Mouse (Mus musculus) T-cell, adult 2 months (primary cell): ENCODE data around the gene Trpm7.

Experiments used
- DNase-seq: peaks from one replicate; pipeline ENCODE4 v3.0.0; 2022; ENCODE audit warnings: low spot score

Gene Trpm7

DNA sequence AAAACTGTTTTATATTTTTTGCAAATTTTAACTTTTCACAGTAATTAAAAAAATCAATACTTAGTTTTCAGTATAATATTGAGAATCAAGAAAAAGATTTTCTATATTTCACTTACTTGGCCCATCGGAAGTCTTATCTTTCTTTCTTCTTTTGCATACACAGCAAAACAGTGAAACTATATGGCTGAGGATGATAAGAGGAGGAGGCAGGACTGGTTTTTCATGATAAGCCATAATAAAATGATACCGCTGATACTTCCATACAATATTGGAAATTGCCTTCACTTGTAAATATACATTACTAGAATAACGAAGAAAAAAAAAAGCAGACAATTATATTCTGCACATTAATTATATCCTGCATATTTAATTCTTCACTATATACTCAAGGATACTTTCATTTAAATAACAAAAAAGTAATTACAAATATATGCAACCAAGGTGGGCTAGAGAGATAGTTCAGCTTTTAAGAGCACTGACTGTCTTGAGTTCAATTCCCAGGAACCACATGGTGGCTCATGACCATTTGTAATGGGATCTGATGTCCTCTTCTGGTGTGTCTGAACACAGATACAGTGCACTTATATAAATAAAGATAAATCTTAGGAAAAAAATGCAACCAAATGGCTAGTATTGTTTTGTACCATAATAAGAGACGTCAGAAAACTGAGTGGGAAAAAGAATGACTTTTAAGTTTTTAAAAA, 59.2 kb downstream of the Trpm7 start:
- no peak for DNase-seq

DNA sequence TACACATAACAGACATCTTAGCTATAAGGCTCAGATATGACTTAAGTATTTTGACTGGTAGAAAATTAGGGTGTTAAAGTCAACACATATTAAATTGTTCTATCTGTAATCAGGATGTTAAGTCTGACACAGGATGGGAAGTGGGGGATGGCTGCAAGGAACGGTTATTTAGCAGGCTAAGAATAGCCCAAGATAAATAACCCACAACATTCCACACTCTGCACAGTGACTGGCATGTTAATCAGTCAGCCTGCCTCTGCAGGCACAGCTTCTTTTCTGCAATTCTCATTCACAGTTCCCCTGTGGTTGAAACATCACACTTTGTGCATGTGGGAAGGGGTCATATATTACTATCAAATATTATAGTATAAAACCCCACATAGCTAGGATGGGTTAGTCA, 60.2 kb downstream of the Trpm7 start:
- DNase-seq = no peak

DNA sequence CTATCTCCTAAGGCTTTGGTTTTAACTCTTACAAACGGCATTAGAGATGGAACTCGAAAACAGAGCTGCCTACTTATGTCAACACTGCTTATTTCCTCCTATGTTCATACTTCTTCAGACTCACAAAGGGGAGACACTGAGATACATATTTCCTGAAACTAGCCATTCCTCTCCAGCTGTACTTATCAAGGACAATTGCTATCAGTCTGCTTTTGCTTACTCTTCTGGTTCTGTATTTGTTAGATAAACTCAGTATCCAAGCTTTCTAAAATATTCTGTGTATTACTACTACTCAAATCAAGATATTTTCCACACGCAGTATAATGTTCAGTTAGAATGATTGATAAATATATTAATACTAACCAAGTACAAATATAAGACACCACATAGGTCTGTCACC, 74.0 kb downstream of the Trpm7 start:
- DNase-seq = no peak

DNA sequence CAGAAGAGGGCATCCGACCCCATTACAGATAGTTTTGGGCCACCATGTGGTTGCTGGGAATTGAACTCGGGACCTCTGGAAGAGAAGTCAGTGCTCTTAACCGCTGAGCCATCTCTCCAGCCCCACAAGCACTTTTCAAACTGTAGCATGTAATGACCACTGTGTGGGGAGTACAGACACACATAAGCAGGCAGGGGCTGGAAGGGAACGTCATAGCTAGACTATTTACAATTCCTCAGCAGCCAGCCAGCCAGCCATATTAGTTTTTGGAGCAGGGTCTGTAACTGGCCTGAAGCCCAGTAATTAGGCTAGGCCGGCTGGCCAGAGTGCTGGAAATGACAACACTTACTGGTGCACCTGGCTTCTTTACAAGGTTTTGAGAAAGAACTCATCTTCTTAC, 77.6 kb downstream of the Trpm7 start:
- DNase-seq = no peak

DNA sequence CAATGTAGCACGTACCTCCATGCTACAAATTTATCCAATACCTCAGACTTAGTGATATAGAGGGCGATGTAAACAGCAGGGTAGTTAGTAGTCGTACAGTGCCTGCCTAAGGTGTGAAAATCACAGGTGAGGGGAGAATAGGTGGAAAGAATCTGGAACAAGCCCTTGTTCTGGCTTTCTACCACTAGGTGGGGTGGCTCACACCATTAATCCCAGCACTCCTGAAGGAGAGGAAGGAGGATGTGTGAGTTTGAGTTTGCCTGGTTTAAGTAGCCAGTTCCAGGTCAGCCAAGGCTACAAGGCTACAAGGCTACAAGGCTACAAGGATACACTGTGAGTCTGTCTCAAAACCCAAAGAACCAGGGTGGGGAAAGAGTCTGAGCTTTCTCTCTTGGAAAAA, 80.3 kb downstream of the Trpm7 start:
- DNase-seq = no peak

DNA sequence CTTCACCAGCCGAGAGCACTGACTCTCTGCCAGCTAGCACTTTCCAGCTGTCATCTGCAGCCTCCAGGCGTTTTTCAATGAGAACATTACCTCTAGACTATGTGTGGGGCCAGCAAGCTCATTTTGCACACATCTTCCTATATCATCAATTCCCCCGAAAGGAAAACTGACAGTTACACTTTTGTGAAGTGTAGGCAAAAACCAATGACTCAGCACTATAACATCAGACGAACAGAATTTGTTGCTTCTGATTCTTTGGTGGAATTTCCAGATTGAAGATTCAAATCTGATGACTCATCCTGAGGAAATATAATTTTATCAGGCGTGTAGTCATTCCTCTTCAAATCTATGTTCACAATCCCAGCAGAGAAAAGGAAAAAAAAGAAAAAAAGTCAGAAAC, 83.4 kb downstream of the Trpm7 start:
- DNase-seq = no peak

DNA sequence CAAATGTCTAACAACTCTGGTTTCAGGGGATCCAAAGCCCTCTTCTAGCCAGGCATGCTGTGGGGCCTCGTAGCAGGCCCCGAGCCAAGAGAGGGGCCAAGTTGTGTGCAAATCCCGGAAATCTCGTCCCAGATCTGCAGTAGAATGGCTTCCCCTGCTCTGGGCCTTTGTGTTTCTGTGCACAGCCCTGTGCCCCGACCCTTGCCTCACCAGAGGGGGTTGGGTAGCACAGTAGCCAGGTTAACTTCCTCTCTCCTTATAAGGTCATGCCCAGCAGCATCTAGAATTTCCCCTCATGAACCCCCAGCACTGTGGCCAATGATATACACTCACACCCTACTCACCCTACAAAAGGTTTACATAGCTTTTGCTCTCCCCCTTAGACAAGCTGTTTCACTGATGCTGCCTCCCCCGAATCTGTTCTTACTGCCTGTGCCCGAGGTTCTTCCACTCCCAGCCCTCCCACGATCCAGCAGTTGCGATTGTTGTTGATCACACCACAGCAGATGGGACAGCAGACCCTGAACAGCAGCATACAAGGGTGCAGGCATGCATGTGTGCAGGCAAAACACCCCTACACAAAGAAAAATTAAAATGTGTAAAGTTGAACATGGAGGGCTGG, 88.2 kb downstream of the Trpm7 start:
- DNase-seq = no peak

DNA sequence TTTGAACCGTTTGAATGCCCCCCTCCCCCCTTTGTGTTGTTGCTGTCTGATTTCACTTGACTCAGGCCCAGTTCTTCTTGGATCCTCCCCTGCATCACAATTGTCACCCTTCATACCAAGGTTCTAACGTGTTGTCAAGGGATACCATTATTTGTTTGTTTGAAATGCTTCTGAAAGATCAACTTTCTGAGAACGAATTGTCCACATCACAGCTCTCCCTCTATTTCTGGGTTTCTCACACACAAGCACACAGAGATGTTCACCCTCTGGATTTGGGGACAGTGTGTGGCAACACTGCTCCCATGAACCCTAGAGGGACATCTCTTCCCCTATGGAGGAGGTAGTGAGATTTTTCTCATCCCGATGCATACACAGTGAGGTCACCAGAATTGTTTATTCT, 92.7 kb downstream of the Trpm7 start, which contains the start of gene Usp50:
Gene Usp50 (minus strand): TSS at position 101 of the 400 bp plus-strand sequence.
- no peak for DNase-seq

DNA sequence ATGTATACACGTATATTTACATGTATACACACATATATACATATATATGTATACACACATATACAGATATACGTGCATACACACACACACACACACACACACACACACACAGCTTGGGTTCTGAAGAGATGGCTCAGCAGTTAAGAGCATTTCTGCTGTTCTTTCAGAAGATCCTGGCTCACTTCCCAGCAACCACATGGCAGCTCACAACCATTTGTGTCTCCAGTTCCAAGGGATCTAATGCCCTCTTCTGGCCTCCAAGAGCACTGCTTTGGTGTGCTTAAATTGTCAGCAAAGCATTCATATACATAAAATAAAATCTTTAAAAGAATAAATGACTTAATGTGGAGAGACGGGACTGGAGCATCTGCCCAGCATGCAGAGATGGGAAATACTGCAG, 93.6 kb downstream of the Trpm7 start:
- no peak for DNase-seq

DNA sequence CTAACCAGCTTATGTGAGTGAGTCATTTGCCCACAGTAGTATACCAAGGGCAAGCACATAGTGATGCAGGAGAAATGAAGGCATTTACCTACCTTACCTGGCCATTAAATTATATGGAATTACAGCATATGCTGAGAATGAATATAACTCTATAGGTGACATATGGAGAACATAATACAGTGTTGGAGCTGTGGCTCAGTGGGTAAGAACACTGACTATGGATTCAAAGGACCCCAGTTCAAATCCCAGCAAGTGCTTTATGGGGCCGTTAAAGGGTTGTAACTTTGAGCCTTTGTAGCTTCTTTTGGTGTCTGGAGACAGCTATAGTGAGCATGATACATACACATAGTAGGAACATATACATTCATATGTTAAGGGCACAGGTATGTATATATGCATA, 94.6 kb downstream of the Trpm7 start:
- no peak for DNase-seq

DNA sequence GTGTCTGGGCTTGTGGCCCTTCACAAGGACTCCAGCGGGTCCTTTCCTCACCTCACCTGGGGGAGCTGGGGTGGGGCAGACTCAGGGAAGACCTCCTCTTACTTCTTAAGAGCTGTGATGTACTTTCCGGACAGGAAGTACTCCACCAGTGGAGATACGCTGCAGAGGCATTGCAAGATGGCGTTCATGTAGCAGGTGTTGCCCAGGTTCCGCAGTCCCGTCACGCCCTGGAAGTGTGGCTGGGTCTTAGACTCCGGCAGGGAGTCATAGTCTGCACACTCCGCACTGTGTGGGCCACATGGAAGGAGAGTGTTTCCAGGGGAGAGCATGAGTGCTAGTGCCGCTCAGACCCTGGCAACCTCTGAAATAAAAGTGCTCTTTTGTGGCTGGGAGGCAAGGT, 95.7 kb downstream of the Trpm7 start:
- DNase-seq = no peak

DNA sequence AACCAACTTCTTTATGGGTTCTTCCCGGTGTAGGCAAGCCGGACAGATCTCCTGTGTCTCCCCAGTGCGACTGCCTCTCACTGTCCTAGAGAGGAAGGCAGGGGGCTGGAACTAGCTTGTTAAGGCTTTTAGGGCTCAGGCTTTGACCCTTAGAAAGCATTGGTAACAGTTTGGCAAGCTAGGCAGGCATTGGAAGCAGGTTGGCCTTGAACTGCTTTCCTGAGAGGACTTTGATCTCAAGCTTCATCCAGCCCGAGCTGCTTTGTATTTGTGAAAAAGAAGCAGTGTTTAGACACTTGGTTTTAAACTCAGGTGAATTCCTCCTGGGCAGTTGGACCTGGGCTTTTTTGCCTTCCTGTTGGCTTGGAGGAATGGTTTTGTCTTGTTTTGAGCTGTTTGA, 97.2 kb downstream of the Trpm7 start:
- DNase-seq = no peak

DNA sequence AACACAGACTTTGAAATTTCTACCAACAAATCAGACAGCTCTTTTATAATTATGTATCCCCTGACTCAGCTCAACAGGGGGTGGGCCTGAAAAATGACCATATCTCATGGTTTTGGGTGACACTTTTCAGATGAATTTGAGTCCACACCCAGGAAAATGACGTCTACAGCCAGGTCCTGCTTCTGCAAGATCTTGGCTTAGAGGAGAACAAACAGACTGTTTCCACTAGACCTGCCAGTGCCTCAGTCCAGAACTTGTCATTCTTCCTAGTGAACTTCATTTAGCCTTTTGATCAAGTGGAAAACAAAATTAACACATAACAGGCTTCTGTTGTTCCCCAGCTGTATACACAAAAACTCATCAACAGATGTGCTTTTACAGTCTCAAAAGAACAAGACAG, 99.6 kb downstream of the Trpm7 start:
- no peak for DNase-seq

DNA sequence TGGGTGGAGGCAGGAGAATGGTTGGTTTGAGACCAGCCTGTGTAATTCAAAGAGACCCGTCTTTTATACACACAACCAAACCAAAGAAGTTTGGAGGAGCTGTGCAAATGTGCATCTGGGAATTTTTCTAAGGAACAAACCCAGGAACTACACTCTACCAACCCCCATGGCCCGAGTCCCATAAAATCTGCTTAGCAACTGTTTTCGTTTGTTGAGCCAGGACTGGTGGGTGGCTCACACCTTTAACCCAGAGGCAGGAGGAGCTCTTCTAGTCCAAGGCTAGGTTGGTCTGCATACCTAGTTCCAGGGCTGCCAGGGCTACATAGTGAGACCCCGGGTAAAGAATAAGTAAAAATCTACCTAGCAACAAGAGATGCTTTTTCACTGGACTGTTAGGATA, 100.1 kb downstream of the Trpm7 start:
- DNase-seq = no peak

DNA sequence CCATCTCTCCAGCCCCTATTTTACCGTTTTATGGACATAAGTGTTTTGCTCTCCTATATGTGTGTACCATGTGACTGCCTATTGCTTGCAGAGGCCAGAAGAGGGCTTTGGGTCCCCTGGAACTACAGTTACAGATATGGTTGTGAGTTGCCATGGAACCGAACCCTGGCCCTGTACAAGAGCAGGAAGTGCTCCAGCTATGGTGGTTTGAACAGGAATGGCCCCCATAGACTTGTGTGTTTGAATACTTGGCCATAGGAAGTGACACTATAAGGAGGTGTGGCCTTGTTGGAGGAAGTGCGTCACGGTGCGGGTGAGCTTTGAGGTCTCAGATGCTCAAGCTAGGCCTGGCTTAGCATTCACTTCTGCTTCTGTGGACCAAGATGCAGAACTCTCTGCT, 103.8 kb downstream of the Trpm7 start:
- no peak for DNase-seq

DNA sequence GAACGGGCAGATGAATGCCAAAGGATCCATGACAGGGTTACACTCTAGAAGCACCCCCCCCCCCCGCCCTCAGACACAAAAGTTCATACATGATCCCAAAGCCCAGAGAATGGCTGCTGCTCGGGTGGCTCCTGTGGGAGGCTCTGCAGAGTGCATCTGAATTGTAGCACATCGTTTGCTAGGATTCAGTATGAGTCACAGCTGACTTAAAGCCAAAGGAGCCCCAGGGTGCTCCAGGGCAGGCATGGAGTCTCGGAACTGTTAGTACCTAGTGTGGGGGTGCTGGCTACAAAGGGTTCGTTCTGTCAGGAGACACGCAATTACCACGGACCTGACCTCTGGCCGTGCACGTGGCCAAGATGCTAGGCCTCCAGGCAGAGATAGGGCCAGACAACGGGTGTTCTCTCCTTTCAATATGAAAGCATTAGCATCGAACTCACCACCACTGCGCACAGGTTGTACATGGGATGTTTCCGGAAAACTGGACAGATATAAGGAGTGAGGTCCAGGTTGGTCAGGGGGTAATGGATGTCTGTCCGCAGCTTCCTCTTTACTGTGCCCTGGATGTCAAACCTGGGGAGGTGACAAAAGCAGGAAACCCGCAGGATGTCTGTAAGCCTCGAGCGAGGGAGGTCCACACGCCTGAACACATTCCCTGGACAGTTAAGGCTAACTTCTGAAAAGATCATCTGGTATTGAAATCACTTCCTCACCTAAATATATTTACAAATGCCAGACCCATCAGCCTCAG, 106.4 kb downstream of the Trpm7 start:
- DNase-seq = no peak

DNA sequence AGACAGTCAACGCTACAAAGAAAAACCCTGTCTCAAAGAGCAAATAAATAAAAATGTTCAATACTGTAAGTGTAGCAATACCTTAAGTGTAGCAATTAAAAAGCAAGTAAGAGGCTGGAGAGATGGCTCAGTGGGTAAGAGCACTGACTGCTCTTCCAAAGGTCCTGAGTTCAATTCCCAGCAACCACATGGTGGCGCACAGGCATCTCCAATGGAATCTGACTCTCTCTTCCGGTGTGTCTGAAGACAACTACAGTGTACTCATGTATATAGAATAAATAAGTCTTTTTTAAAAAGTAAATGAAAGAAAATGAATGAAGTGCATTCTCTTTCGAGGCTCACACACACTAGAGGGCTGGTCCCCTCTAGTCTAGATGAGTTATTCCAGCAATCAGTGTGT, 107.8 kb downstream of the Trpm7 start:
- DNase-seq = no peak

DNA sequence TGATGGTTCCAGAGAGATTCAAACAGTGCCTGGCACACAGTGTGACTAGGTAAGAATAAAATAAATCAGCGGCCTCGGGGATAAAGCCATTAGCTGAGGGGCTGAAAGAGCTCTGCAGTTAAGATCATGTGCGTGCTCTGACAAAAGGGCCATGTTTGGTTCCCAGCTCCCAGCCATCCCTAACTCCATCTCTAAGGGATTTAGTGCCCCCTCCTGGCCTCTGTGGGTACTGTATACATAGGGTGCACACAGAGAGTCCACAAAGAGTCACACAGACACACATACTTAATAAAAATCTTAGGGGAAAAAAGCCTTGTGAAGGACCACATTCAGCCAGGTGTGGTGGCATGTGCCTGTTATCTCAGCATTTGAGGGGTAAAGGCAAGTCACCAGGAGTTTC, 108.4 kb downstream of the Trpm7 start:
- DNase-seq = no peak

DNA sequence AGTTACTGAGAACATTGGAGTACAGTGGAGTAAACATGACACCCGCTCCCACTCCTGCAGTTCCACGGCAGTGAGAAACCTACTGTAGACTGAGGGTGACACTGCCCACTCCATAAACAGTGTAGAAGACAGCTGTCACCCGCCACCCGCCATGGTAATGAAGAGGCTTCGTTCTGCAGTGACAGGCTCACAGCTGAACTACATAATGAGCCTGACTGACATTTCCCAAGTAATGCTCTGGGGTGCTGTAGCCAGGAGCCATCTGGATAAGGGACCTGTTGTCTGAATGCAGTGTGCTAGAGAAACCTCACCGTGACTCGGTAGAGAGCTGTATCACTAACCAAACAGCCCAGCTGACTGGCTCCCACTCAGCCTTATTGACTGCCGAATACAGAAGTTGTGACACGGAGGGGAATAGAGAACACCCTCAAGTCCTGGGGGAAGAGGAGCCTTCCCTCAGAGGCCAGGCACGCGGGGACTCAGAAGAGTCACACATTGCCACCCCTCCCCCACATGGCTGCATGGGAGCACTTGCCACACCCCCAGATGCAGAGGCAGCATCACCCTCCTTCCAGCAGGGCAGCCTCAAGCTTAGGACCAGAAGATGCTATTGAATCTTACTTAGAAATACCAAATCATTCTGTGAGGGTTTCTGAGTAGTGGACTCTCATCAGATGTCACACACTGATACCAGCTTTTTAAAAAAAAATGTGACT, 110.0 kb downstream of the Trpm7 start:
- DNase-seq = no peak

DNA sequence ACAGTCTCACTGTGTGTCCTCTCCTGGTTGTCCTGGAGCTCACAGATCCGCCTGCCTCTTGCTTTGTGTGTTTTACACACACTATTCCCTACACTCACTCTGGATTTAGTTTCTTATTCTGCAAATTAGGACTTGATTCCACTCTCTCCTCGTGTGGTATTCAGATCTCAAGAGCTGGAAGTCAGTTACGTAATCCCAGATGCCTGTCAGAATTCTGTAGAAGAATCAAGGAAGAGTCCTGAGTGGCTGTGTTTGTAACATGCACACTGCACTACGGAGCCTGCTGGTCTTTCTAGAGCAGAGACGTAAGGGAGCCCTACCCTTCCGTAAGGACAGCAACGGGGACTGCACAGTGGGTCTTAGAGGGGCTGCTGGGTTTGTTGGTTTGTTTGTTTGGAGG, 116.7 kb downstream of the Trpm7 start:
- no peak for DNase-seq

DNA sequence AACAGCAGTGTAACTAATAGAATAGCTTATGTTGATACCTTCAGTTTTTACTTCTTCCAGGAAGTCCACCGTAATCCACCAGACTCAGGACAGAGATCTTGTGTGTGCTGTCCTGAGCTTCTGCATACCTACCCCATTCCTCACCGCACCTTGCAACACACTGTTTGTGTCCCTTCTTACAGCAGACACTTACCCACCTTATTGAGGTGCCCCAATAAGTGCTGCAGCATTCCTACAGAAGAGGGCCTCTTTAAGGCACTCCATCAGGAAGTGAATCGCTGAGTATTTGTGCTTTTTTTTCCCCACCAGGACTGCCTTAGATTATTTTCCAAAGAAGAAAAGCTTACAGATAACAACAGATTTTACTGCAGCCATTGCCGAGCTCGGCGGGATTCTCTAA, 120.4 kb downstream of the Trpm7 start:
- no peak for DNase-seq

DNA sequence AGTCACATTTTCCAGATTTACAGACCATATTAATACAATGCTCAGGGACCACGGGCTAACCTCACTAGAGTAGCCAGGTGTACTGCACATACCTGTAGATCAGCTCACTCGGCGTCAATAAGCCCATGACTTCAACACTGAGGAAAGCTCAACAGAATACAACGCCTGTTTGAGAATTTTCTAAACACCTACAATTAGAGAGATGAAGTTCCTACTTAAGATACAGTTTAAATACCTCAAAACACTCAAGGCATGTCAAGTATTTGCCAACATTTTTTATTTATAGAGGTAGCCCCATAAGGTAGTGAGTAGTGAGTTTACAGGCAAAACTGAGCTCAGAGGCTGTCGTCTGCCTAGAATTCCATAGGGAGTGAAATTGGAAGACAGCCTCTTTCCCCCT, 132.6 kb downstream of the Trpm7 start:
- no peak for DNase-seq
